ENCODE assay signal across 29 mouse cellular contexts in the genomic region with DNA sequence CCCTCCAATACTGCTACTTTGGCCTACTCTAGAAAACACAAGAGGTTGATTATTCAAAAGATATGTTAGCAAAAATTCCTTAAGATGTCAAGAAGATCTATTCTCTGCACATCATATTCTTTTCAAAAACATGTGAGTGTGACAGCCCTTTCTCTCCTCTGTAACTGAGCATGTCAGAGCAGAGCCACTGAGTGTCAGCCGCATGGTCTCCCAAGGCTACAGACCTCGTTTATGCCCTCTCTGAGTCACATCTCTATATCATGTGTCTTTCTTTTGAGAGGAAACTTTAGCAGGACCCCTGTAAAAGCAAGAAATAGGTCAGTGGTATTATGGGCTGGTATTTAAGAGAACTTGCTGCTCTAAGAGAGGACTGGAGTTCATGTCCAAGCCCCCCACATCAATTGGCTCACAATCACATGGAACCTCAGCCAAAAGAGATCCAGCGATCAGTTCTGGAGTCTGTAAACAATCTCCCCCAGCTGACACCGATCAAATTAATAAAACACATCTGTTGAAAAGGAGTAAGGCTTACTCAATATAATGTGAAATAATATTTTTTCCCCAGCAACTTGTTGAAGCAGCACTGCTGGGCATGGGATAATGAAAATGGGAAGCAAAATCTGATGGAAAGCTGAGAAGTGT.
DNase-seq lines count a peak whose midpoint lies in the region; ATAC-seq lines count a peak whose summit lies in the region.
"Had no signal": no experiment of that assay in that cellular context is flagged by ENCODE, and none has a peak within 500 bp of the region (broad histone marks: within the 10 kb centered on the region; RNA-seq: fewer than 3 reads in every experiment).

No protein-coding gene starts in this region.

- DNase-seq in kidney, adult 11 months: no peak
- DNase-seq in limb, embryonic 10.5 days (ENCODE audit: low spot score): no peak
- peak; percentile 9 for DNase-seq in ovary, postnatal 14 days (ENCODE audit: low spot score)
- no peak for DNase-seq in ovary, postnatal 36 days (ENCODE audit: low spot score)
- no peak for DNase-seq in thymus, postnatal 0 days (ENCODE audit: low spot score)
- DNase-seq: adrenal gland, postnatal 10 days; cerebellum, adult 8-10 months; cerebellum, postnatal 25 days; gastrocnemius, adult 2 months; gastrocnemius, postnatal 36 days; heart, postnatal 36 days; layer of hippocampus, postnatal 36 days; left cerebral cortex, postnatal 4 days; thymus, adult 2 months had no signal

- peak; percentile 61; the same call in 1 of the 2 replicates for ATAC-seq in kidney, embryonic 16.5 days (ENCODE audit: low FRiP score, low TSS enrichment)
- 0 out of 2 replicates have a peak, but pooled peaks have one; percentile 32 for ATAC-seq in limb, embryonic 13.5 days (ENCODE audit: low FRiP score, low read depth)
- ATAC-seq: forebrain, embryonic 16.5 days; hindbrain, postnatal 0 days; intestine, embryonic 15.5 days; Patski had no signal

- no peaks in the 10 kb centered on the region for H3K27me3 ChIP-seq in kidney, embryonic 16.5 days (ENCODE audit: insufficient read depth, low read length)
- H3K27me3 ChIP-seq in limb, embryonic 13.5 days: no peaks in the 10 kb centered on the region
- no peaks in the 10 kb centered on the region for H3K27me3 ChIP-seq in limb, embryonic 10.5 days (ENCODE audit: low read depth, poor library complexity, severe bottlenecking)
- H3K27me3 ChIP-seq: embryonic facial prominence, embryonic 12.5 days; hindbrain, embryonic 12.5 days; intestine, embryonic 15.5 days; liver, embryonic 15.5 days; megakaryocyte, embryonic 14.5 days; midbrain, embryonic 12.5 days; neural tube, embryonic 12.5 days; Patski had no signal

- H3K9ac ChIP-seq in kidney, embryonic 16.5 days (replicated peaks; ENCODE audit: low read length): no peak overlapping the region
- no peak overlapping the region for H3K9ac ChIP-seq in limb, embryonic 13.5 days
- H3K9ac ChIP-seq: embryonic facial prominence, embryonic 12.5 days; hindbrain, embryonic 12.5 days; intestine, embryonic 15.5 days; liver, embryonic 15.5 days; midbrain, embryonic 12.5 days; neural tube, embryonic 12.5 days had no signal

- no peak overlapping the region for H3K27ac ChIP-seq in kidney, embryonic 16.5 days (ENCODE audit: low read length)
- no peak overlapping the region for H3K27ac ChIP-seq in limb, embryonic 13.5 days
- no peak overlapping the region for H3K27ac ChIP-seq in limb, embryonic 10.5 days
- H3K27ac ChIP-seq: embryonic facial prominence, embryonic 12.5 days; gastrocnemius, adult 2 months; hindbrain, embryonic 12.5 days; hindbrain, postnatal 0 days; intestine, embryonic 15.5 days; liver, embryonic 15.5 days; midbrain, embryonic 12.5 days; neural tube, embryonic 12.5 days had no signal

- H3K4me1 ChIP-seq in kidney, embryonic 16.5 days (ENCODE audit: insufficient read depth, low read length): no peaks in the 10 kb centered on the region
- H3K4me1 ChIP-seq in limb, embryonic 13.5 days: 0 out of 2 replicates have a peak, but pooled peaks cover 2% of the 10 kb centered on the region
- no peaks in the 10 kb centered on the region for H3K4me1 ChIP-seq in limb, embryonic 10.5 days
- H3K4me1 ChIP-seq: hindbrain, embryonic 12.5 days; intestine, embryonic 15.5 days; liver, embryonic 15.5 days; megakaryocyte, embryonic 14.5 days; midbrain, embryonic 12.5 days; neural tube, embryonic 12.5 days had no signal

- no peaks in the 10 kb centered on the region for H3K9me3 ChIP-seq in kidney, embryonic 16.5 days (ENCODE audit: low read length)
- H3K9me3 ChIP-seq in limb, embryonic 13.5 days: no peaks in the 10 kb centered on the region
- H3K9me3 ChIP-seq in limb, embryonic 10.5 days (replicated peaks): no peaks in the 10 kb centered on the region
- H3K9me3 ChIP-seq: embryonic facial prominence, embryonic 12.5 days; hindbrain, embryonic 12.5 days; intestine, embryonic 15.5 days; liver, embryonic 15.5 days; megakaryocyte, embryonic 14.5 days; midbrain, embryonic 12.5 days; neural tube, embryonic 12.5 days had no signal

- no peak overlapping the region for H3K4me3 ChIP-seq in kidney, embryonic 16.5 days (ENCODE audit: low read length)
- H3K4me3 ChIP-seq in limb, embryonic 13.5 days: no peak overlapping the region
- no peak overlapping the region for H3K4me3 ChIP-seq in limb, embryonic 10.5 days
- H3K4me3 ChIP-seq: embryonic facial prominence, embryonic 12.5 days; erythroblast, embryonic 14.5 days; gastrocnemius, adult 2 months; hindbrain, embryonic 12.5 days; intestine, embryonic 15.5 days; liver, embryonic 15.5 days; megakaryocyte, embryonic 14.5 days; midbrain, embryonic 12.5 days; myocyte; neural tube, embryonic 12.5 days had no signal

- 55% methylated on average over 4 of the region's 4 CpGs for WGBS in kidney, embryonic 16.5 days
- WGBS in limb, embryonic 13.5 days: 53% methylated on average over 4 of the region's 4 CpGs
- 75% methylated on average over 4 of the region's 4 CpGs for WGBS in limb, embryonic 10.5 days

- H3K36me3 ChIP-seq in kidney, embryonic 16.5 days (ENCODE audit: insufficient read depth, low read length): no peaks in the 10 kb centered on the region
- H3K36me3 ChIP-seq in limb, embryonic 13.5 days: no peaks in the 10 kb centered on the region
- no peaks in the 10 kb centered on the region for H3K36me3 ChIP-seq in limb, embryonic 10.5 days
- H3K36me3 ChIP-seq: embryonic facial prominence, embryonic 12.5 days; hindbrain, embryonic 12.5 days; intestine, embryonic 15.5 days; liver, embryonic 15.5 days; midbrain, embryonic 12.5 days; neural tube, embryonic 12.5 days had no signal

- no peak overlapping the region for H3K4me2 ChIP-seq in kidney, embryonic 16.5 days (replicated peaks; ENCODE audit: low read depth, low read length)
- no peak overlapping the region for H3K4me2 ChIP-seq in limb, embryonic 13.5 days (replicated peaks)
- H3K4me2 ChIP-seq: embryonic facial prominence, embryonic 12.5 days; heart, embryonic 11.5 days; hindbrain, embryonic 12.5 days; intestine, embryonic 15.5 days; liver, embryonic 15.5 days; midbrain, embryonic 12.5 days; neural tube, embryonic 12.5 days had no signal
